Mouse (Mus musculus) frontal cortex, postnatal 36 days (tissue): ENCODE results near the gene Serinc5.

ENCODE experiments used
- DNase-seq, 2 experiments: peaks; one replicate each; pipeline ENCODE4 v3.0.0; 2022; ENCODE audit warnings: low spot score in 2 of 2

Gene Serinc5

GRCm38 (mm10) chr13:92742886-92743285 lies 132.0 kb downstream of the Serinc5 start:
- no peak for DNase-seq

DNA sequence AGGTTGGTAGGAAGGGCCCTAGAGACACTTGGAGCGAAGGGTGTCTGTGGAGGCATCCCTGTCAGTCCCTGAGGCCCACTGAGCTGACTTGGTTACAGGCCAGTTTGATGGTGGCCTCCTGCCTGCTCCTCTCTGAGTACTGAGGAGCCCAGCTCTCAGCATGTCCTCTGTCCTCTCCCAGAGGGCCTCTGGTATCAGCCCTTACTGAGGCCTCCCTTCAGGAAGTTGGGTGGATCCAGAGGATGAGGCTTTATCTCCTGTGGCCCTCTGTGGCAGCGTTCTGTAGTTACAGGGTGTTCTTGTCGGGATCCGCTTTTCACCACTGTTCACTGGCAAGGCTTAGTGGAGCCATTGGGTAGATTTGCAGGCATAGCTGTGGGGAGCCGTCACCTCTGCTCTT lies 132.4 kb downstream of the Serinc5 start:
- DNase-seq: no peak

DNA sequence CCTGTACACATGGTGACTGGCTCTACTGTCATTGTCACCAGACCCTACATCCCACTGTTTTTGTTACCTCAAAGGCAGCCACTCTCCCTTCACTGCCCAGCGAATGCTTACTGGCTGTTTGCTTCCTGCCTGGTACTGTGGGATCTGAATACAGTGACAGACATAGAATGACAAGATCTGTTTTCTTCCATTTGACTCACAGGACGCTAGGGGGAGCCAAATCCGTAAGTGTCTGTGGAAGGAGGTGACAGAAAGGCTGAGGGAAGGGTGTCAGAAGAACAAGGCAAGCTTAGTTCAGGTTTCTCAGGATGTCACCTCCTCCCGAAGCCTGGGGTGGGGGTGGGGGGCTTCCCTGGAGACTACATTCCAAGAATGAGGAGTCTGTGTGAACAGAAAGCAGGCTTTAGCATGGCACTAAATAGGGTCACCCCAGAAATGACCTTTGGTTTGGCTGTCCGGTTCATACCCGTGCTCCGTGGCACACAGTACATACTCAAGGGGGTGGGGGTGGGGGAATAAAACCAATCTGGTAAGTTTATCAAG lies 140.2 kb downstream of the Serinc5 start:
- DNase-seq: peak; percentile 75

DNA sequence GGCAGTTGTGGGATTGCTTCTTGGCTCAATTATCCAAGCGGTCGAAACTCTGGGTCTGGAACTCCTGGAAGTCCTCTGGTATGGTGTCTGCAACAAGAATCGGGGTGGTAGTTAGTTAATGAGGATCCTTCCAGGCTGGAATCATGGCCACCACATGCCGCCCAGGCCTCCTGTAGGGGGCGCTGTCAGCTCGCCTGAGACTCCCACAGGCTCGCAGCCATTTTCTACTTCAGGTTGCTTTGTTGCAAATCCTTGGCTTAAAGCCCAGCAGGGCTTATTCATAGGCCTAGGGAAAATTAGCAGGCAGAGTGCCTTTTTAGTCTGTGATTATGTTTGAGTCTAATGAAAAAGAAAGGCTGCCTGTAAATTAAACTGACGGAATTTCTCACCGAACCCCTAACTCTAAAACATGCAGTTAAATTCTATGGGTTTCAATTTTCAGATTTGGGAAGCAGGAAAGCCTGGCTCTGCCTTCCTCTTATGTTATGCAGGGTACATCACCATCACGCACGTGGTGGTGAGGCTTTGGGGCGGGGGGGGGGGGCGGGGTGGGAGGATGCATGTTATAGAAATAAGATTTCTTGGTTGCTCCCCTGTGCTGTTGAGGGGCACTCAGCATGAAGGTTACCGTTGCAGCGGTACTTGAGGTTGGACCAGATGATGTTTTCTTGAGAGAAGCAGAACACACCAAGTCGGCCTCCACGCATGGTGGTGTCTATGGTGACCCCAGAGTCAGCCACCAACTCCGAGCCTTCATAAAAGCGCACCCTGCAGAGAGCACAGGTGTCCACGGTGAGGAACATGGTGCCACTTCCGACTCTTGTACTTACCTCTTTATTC lies 141.1 kb downstream of the Serinc5 start:
- DNase-seq: peak; percentile 93 to 98

DNA sequence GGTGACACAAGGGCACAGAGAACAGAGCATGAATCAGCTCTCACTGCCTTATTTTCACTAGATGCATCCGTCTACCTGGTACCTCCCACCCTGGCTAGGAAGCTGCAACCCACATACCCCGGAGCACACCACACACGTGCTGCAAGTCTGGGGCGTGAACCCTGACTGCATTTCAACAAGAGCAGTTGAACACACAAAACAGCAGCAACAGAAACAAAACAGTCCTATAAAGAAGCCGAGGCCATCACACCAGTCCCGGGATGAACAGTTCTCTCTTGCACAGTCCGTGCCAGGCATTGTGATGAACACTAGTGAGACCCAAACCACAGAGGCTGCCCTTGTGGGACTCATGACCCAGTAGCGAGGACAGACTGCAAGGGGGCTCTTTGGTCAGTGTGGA lies 142.8 kb downstream of the Serinc5 start:
- no peak for DNase-seq

- no peak for DNase-seq
These were observed 144.1 kb downstream of the Serinc5 start for GRCm38 (mm10) chr13:92755036-92755435.

DNA sequence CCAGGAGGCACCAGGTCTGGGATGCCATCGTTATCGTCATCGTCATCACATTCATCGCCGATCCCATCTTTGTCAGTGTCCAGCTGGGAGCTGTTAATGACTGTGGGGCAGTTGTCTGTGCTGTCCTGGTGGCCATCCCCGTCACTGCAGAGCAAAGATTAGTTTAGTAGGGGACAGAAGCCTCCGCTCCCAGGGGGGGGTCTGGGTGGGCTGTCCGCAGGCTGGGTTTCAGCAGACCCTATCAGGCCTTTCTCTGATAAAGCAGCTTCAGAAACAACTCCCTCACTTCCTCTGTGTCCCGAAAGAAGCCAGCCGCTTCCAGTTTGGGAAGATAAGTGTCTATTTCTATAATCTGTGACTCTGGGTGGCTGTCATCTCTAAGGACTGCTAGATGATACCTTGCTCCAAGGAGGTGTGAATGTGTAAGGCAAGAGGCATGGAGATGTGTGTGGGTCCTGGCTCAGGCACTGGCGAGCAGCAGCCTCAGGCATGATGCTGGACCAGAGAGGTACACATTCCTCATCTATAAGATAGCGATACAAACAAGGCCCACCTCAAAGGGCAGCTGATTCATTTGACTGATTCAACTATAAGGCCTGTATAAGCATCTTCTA lies 147.2 kb downstream of the Serinc5 start:
- no peak for DNase-seq

DNA sequence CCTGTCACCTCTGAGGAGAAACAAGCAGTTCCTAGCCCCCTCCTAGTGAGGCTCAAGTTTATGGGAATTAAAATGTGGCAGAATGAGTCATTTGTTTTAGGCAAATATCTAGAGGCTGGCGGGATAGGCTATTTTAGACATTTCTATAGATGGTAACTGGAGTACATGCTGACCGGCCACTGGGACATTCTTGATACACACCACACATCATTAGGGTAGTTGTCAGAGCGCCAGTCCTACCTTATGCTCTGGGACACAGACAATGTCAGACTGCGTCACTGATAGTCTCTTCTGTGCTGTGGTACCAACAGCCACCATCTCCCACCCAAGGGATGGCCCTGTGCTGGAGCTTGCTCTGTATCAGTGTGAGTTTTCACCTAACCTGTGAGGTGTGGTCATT lies 148.2 kb downstream of the Serinc5 start:
- no peak for DNase-seq

GRCm38 (mm10) chr13:92760519-92760918 lies 149.6 kb downstream of the Serinc5 start:
- peak in 1 of 2 experiments; percentile 63 for DNase-seq
